Mouse (Mus musculus): ENCODE measurements at regions not wholly inside any gene's neighbourhood (a gene's known extent, or its start where the extent isn't known, plus 50 kb on each side); places are given as distances from the start of the nearest gene placed in this dataset.

GRCm38 (mm10) chr5:4496907-4497200, 261.0 kb downstream of the Fzd1 start:
- DNase-seq: no peak

- peak; percentile 96 for DNase-seq
These were observed 261.5 kb downstream of the Fzd1 start for GRCm38 (mm10) chr5:4496132-4496906.

- DNase-seq: peak; percentile 68
These were observed 262.4 kb downstream of the Fzd1 start for GRCm38 (mm10) chr5:4495482-4495881.

GRCm38 (mm10) chr5:4486391-4487132, 271.3 kb downstream of the Fzd1 start:
- peak; percentile 71 for DNase-seq

- peak; percentile 99 for DNase-seq
These were observed 272.1 kb downstream of the Fzd1 start for GRCm38 (mm10) chr5:4485542-4486390.

GRCm38 (mm10) chr5:4484780-4485179, 273.1 kb downstream of the Fzd1 start:
- peak; percentile 47 for DNase-seq

GRCm38 (mm10) chr5:4484151-4484550, 273.7 kb downstream of the Fzd1 start:
- DNase-seq: peak; percentile 73

- no peak for DNase-seq
These were observed 282.1 kb downstream of the Mterf1b start for GRCm38 (mm10) chr5:4474255-4474654.
